Mouse (Mus musculus) kidney, postnatal 0 days (tissue): ENCODE measurements around the gene Tmprss5. TPM values are rescaled to one million over a fixed set of nuclear protein-coding genes. Genes with fewer than 3 reads are reported as not detected.
A peak's percentile ranks its signal among the peaks of the same experiment; 100 is the strongest.

Experiments used
- ATAC-seq: fragments of 200-750 bp; cut with Nextera tagmentation; replicated peaks from 2 replicates; pipeline ENCODE4 v1.8.0; 2017; ENCODE audit warnings: low read depth, moderate number of reproducible peaks, moderate TSS enrichment, moderate library complexity; ENCODE audit not compliant: low FRiP score
- DNase-seq: peaks from one replicate; pipeline ENCODE4 v3.0.0-alpha.2; 2016; ENCODE audit warnings: low spot score
- H3K27ac ChIP-seq: fragments of 300-500 bp; sonication (generic); 2 replicates; pipeline ENCODE4 v1.5.1; 2014; ENCODE audit warnings: mild to moderate bottlenecking
- H3K27me3 ChIP-seq: fragments of 300-500 bp; sonication (generic); 2 replicates; pipeline ENCODE4 v1.6.1; 2014; ENCODE audit warnings: low read length, mixed read lengths; ENCODE audit not compliant: insufficient read depth
- H3K36me3 ChIP-seq: fragments of 300-500 bp; sonication (generic); 2 replicates; pipeline ENCODE4 v1.6.1; 2014; ENCODE audit warnings: low read length, mixed read lengths; ENCODE audit not compliant: insufficient read depth
- H3K4me1 ChIP-seq: fragments of 300-500 bp; sonication (generic); replicated peaks from 2 replicates; pipeline ENCODE4 v1.6.1; 2014; ENCODE audit warnings: antibody characterized with exemption, low read length, mixed read lengths; ENCODE audit not compliant: insufficient read depth
- H3K4me2 ChIP-seq: fragments of 300-500 bp; sonication (generic); 2 replicates; pipeline ENCODE4 v1.6.1; 2014; ENCODE audit warnings: mild to moderate bottlenecking, low read length, moderate library complexity, mixed read lengths
- H3K4me3 ChIP-seq: fragments of 300-500 bp; sonication (generic); replicated peaks from 2 replicates; pipeline ENCODE4 v1.5.1; 2014; ENCODE audit warnings: low read depth, low read length
- H3K9ac ChIP-seq: fragments of 300-500 bp; sonication (generic); 2 replicates; pipeline ENCODE4 v1.6.1; 2014; ENCODE audit warnings: low read depth, low read length
- H3K9me3 ChIP-seq: fragments of 300-500 bp; sonication (generic); replicated peaks from 2 replicates; pipeline ENCODE4 v1.6.1; 2016; ENCODE audit warnings: low read length, inconsistent platforms, mixed read lengths
- CTCF ChIP-seq: IDR thresholded peaks from 2 replicates; pipeline ENCODE4 v1.5.1; 2016; ENCODE audit warnings: antibody characterized with exemption, low read depth, mild to moderate bottlenecking, moderate library complexity
- WGBS: fragments of 180-500 bp; shearing (Covaris S2); extraction: QIAGEN DNeasy Blood & Tissue Kit; methylation state at CpG from one replicate; pipeline ENCODE4 v1.1.7; 2014; 5-methylcytosine and 5-hydroxymethylcytosine counted together
- polyA plus RNA-seq: library from polyadenylated mRNA; unstranded; fragments of >200 nt; fragmentation: Nextera tagmentation; extraction: Ambion mirVana; gene quantifications from 2 replicates; pipeline ENCODE4 v1.2.1, GENCODE M21; 2015

Tmprss5 gene
- polyA plus RNA-seq, 1 experiment from 2014 or later: 0.20 TPM

DNA sequence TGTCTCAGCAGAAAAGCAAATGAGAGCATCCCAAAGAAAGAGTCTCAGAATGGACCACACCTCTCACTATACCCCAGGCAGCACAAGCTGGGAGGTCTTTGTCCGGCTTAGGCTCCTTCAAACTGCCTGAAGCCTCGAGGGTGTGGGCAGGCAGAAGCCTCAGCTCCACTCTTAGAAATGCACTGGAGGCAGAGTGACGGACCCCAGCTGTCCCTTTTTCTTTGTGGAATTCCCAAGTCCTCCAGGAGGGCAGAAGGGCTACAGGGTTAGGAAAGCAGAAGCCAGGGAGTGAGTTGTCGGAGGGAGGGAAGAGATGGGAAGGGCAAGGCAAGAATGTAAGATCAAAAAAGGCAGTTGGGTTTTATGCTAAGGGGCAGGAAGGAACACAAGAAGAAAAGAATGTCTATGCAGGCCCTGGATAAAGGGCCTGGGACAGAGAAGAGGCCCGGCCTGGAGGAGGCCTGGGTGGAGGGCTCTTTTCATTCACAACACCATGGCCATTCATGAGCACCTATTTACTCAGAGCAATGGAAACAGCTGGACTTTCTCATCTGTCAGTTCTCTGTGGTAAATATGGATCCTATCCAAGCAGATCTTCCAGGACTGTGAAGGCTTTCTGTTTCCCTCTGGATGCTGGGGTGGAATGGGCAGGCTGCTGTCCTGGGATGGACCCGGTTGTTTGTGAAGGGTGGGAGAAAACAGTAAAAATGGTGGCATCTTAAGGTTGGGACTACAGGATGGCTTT, 29.6 kb downstream of the Tmprss5 start:
- no peak overlapping the region for H3K4me2 ChIP-seq
- ATAC-seq (peak; percentile 43; the same call in 1 of the 2 replicates), DNase-seq (peak; percentile 87)
- 40% methylated on average over 6 of the region's 6 CpGs for WGBS
- no peak overlapping the region for H3K9ac ChIP-seq
- no peak overlapping the region for H3K4me3 ChIP-seq
- H3K36me3 ChIP-seq: no peaks in the 10 kb centered on the region
- peak overlapping the region; percentile 48 for H3K27ac ChIP-seq
- H3K27me3 ChIP-seq: no peaks in the 10 kb centered on the region
- H3K4me1 ChIP-seq: no peaks in the 10 kb centered on the region
- TF ChIP-seq CTCF: no peak
- H3K9me3 ChIP-seq: no peaks in the 10 kb centered on the region

DNA sequence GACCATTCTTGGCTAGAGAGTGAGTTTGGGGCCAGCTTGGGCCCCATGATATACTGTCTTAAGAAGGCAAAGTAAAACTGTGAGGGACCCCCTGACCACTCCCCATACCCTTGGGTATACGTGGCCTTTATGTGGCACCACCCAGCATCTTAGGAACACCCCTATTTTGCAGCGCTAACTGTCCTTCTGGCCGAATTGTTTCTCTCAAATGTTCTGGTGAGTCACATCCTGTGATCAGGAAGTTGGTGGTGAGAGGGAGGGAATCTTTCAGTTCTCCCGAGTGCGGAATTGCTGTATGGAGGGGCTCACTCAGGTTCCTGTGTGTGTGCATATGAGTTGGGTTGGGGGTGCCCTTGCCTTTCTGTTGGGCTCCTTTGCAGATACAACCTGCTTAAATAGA, 30.2 kb downstream of the Tmprss5 start:
- no peak for DNase-seq
- H3K4me2 ChIP-seq: no peak overlapping the region
- H3K9me3 ChIP-seq: no peaks in the 10 kb centered on the region
- no peaks in the 10 kb centered on the region for H3K36me3 ChIP-seq
- 60% methylated on average over 5 of the region's 5 CpGs for WGBS
- ATAC-seq: no peak
- peak overlapping the region; percentile 48; the same call in 1 of the 2 replicates for H3K27ac ChIP-seq
- H3K4me1 ChIP-seq: no peaks in the 10 kb centered on the region
- no peaks in the 10 kb centered on the region for H3K27me3 ChIP-seq
- TF ChIP-seq CTCF: no peak
- no peak overlapping the region for H3K9ac ChIP-seq
- no peak overlapping the region for H3K4me3 ChIP-seq

DNA sequence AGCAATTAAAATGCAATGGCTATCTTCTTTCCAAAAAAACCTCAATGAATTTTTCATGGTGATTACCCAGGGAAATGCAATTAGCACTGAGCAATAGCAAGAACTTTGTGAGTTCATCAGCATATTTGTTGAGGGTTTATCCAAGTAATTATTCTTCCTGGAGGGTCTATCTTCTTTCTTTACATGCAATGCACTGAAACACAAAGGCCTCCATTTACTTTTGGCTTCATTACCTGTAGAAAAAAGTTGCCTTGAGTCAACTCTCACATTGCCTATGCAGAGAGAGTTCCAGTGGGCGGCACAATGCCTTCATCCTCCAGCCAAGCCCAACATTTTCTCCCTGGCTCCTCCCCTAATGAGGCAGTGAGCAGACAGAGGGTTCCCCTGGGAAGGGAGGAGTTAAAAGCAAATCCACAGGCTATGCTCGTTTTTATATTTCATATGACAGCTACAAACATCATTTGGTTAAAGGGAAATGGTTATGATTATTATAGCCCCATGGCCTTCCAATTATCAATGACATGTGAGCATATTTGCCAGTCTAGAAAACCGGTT, 37.3 kb downstream of the Tmprss5 start:
- DNase-seq: no peak
- Histone ChIP-seq H3K4me2 (no peak overlapping the region), H3K27me3 (no peaks in the 10 kb centered on the region), H3K36me3 (no peaks in the 10 kb centered on the region), H3K4me3 (no peak overlapping the region), H3K9ac (no peak overlapping the region), H3K9me3 (no peaks in the 10 kb centered on the region), H3K27ac (no peak overlapping the region), H3K4me1 (no peaks in the 10 kb centered on the region)
- no peak for TF ChIP-seq CTCF
- 37% methylated on average over 3 of the region's 3 CpGs for WGBS
- no peak for ATAC-seq

DNA sequence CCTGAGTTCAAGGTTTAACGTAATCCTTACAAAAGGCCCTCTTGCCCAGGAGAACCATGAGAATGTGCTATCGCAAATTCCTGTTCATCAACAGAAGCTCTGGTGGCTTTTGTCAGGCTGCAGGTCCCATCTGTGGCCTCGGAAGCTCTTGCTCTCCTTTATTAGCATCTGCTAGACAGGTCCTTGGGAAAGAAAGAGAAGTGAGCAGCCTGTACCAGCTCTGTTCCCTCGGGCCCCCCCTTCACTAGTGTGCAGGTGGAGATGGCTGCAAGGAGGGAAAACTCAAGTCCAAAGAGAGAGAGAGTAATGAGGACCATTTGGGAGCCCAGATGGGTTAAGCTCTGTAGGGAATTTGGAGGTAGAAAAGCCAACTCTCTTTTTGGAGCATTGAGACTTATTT, 38.7 kb downstream of the Tmprss5 start:
- Histone ChIP-seq H3K4me3 (no peak overlapping the region), H3K9ac (no peak overlapping the region), H3K4me1 (no peaks in the 10 kb centered on the region), H3K27ac (no peak overlapping the region), H3K27me3 (no peaks in the 10 kb centered on the region), H3K9me3 (no peaks in the 10 kb centered on the region), H3K4me2 (no peak overlapping the region), H3K36me3 (no peaks in the 10 kb centered on the region)
- no peak for ATAC-seq
- TF ChIP-seq CTCF: no peak
- DNase-seq: no peak
- WGBS: 76% methylated on average over 4 of the region's 4 CpGs

DNA sequence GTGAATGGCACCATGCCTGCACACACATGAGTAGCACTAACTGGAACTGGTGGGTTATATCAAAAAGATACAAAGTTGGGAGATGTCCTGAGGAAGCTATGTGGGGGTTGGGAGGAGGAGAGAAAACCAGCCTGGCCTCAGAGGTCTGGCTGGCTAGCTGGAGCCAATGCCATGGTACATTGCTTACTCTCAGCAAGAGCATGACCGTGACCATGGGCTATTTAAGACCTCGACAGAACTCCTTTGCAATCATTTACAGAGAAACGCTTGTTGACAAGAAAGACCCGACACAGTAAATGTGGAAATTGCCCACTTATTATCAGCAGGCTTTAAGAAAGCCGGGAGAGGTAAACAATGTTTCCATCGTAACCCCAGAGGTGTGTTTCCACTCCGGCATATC, 44.6 kb downstream of the Tmprss5 start:
- Histone ChIP-seq H3K36me3 (no peaks in the 10 kb centered on the region), H3K27ac (0 out of 2 replicates have a peak overlapping the region, but pooled peaks have one; percentile 31), H3K27me3 (no peaks in the 10 kb centered on the region), H3K9ac (no peak overlapping the region), H3K4me3 (no peak overlapping the region), H3K4me1 (no peaks in the 10 kb centered on the region), H3K9me3 (no peaks in the 10 kb centered on the region), H3K4me2 (no peak overlapping the region)
- DNase-seq (peak; percentile 42), ATAC-seq (peak; percentile 69; the same call in 1 of the 2 replicates)
- 46% methylated on average over 7 of the region's 7 CpGs for WGBS
- TF ChIP-seq CTCF: no peak

DNA sequence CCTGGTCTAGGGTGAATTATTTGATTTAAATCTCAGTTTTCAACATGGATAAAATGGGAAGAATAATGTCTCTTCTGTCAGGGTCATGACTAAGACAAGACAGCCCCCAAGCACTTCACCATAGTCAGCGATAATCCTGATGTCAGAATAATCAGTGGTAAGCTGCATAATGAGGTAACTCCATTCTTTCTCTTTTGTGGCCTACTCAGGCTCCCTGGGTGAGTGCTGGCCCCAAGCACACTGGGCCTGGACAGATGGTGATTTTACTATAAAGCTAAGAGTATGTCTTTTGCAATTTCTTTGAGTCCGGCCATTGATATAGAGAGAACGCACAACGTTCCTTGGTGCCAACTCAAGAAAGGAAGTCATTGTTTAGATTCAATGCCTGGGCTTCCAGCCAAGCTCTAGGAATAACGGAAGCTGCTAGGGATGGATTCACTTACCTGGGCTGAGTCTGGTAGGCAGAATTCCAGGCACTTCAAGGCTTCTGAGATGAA, 49.5 kb downstream of the Tmprss5 start:
- Histone ChIP-seq H3K9ac (no peak overlapping the region), H3K27me3 (no peaks in the 10 kb centered on the region), H3K36me3 (no peaks in the 10 kb centered on the region), H3K4me3 (no peak overlapping the region), H3K4me1 (no peaks in the 10 kb centered on the region), H3K27ac (no peak overlapping the region), H3K4me2 (no peak overlapping the region), H3K9me3 (no peaks in the 10 kb centered on the region)
- ATAC-seq (no peak), DNase-seq (no peak)
- no peak for TF ChIP-seq CTCF
- 64% methylated on average over 5 of the region's 5 CpGs for WGBS
